Mouse (Mus musculus): ENCODE measurements at regions not wholly inside any gene's neighbourhood (a gene's known extent, or its start where the extent isn't known, plus 50 kb on each side); places are given as distances from the start of the nearest gene placed in this dataset.

GRCm38 (mm10) chr10:53444789-53445188 lies 65.0 kb upstream of the Cep85l start:
- TF ChIP-seq GATA1 (IDR thresholded peaks at IDR 0.05; ENCODE audit: borderline replicate concordance, low read length) (no peak), FLI1 (IDR thresholded peaks at IDR 0.05; ENCODE audit: low read length) (no peak)
